ENCODE assay signal across 14 mouse cellular contexts in genomic region chr3:146257483-146258122, GRCm38 (mm10). TPM values are rescaled to one million over a fixed set of nuclear protein-coding genes. Genes with fewer than 3 reads are reported as not detected.
DNase-seq lines count a peak whose midpoint lies in the region; TF ChIP-seq lines count a peak whose summit lies in the region.
"Had no signal": no experiment of that assay in that cellular context is flagged by ENCODE, and none has a peak within 500 bp of the region (broad histone marks: within the 10 kb centered on the region; RNA-seq: fewer than 3 reads in every experiment).

No protein-coding gene starts in this region.

- DNase-seq in heart, postnatal 4 days = peak; percentile 26
- no peak for DNase-seq in heart, adult 18-20 months
- peak; percentile 36 for DNase-seq in forelimb bud, embryonic 11.5 days (ENCODE audit: low read depth, low spot score)
- peak; percentile 74 to 81 for DNase-seq in spleen, postnatal 36 days (ENCODE audit: low spot score in 2 of 2)
- no peak for DNase-seq in thymus, postnatal 10 days (ENCODE audit: low spot score in 2 of 2)
- DNase-seq in cerebellum, adult 11-12 months = no peak
- DNase-seq: adrenal gland, postnatal 36 days; cerebellum, adult 2 months; heart, postnatal 10 days; kidney, adult 11 months; thymus, adult 18-20 months had no signal

- no peaks in the 10 kb centered on the region for H3K79me3 ChIP-seq in C2C12 (ENCODE audit: low read depth)

- H3K36me3 ChIP-seq in C2C12 (ENCODE audit: control insufficient read depth, insufficient read depth) = no peaks in the 10 kb centered on the region
- H3K36me3 ChIP-seq: midbrain, embryonic 10.5 days had no signal

- H3ac ChIP-seq in C2C12 (ENCODE audit: control insufficient read depth, insufficient read length, low read depth) = no peak overlapping the region

- no peak overlapping the region for H3K4me3 ChIP-seq in C2C12 (ENCODE audit: insufficient read depth, poor library complexity, severe bottlenecking)
- H3K4me3 ChIP-seq: layer of hippocampus, adult 2 months; midbrain, embryonic 10.5 days had no signal

- TF ChIP-seq CTCF in C2C12 (IDR thresholded peaks at IDR 0.05; ENCODE audit: control insufficient read depth, insufficient read depth, insufficient read length) = no peak

- no peaks in the 10 kb centered on the region for H3K79me2 ChIP-seq in C2C12 (ENCODE audit: control insufficient read depth, insufficient read depth)

- H3K27me3 ChIP-seq in C2C12 (ENCODE audit: control insufficient read depth, insufficient read depth, insufficient read length) = no peaks in the 10 kb centered on the region

TF ChIP-seq in C2C12, 6 proteins besides CTCF, POLR2A, EP300 and RAD21:
- TF ChIP-seq MYOG (IDR thresholded peaks at IDR 0.05; ENCODE audit: control insufficient read depth, extremely low read depth, insufficient read length) (no peak), FOSL1 (IDR thresholded peaks at IDR 0.05; ENCODE audit: insufficient read depth, low read length, poor library complexity, severe bottlenecking) (peak; percentile 83), MAX (IDR thresholded peaks at IDR 0.05) (peak; percentile 55), USF1 (IDR thresholded peaks at IDR 0.05; ENCODE audit: low read depth) (no peak), CEBPB (IDR thresholded peaks at IDR 0.05; ENCODE audit: low read depth) (peak; percentile 77), MYOD1 (IDR thresholded peaks at IDR 0.05; ENCODE audit: control insufficient read depth, insufficient read length, low read depth) (peak; percentile 70)

RNA-seq across cellular contexts. Expression of gene Lpar3, which starts 36.8 kb away (rescaled TPM):
- total RNA-seq in heart, postnatal 4 days (2021) = 10 to 100 TPM; 10.0 to 12.0 TPM
- total RNA-seq in heart, adult 18-20 months (2021) = under 1 TPM; 0.10 to 0.41 TPM
- polyA plus RNA-seq in C2C12 (2012; fragmentation: generic; extraction: Trizol) = 0.25 TPM

Comparison
In these comparisons a context has a peak if more than half of its experiments do, and no peak if none do; other contexts are left out.
1. DNase-seq: peak in heart, postnatal 4 days (single experiment), forelimb bud, embryonic 11.5 days (single experiment) and spleen, postnatal 36 days (2 of 2); none in heart, adult 18-20 months (0 of 2), thymus, postnatal 10 days (0 of 2) and cerebellum, adult 11-12 months (single experiment).
2. RNA of gene Lpar3, which starts 36.8 kb away (total RNA-seq): 10.0 to 12.0 TPM in heart, postnatal 4 days; 0.10 to 0.41 TPM in heart, adult 18-20 months; every median in the first group is over 4 times any median in the second.